Mouse (Mus musculus) liver, embryonic 16.5 days (tissue): ENCODE measurements around the gene Hist1h2be. TPM values are rescaled to one million over a fixed set of nuclear protein-coding genes. Genes with fewer than 3 reads are reported as not detected.
"Not testable (repeated sequence)": the region's sequence is repeated elsewhere in the genome, so short reads cannot be mapped to it uniquely, and the experiment has no call there.

Experiments
- ATAC-seq: fragments of 200-750 bp; cut with Nextera tagmentation; 2 replicates; pipeline ENCODE4 v1.8.0; 2017; ENCODE audit warnings: low read depth, mild to moderate bottlenecking, moderate number of reproducible peaks, moderate library complexity
- H3K27ac ChIP-seq: fragments of 300-500 bp; sonication (generic); 2 replicates; pipeline ENCODE4 v1.5.1; 2014; ENCODE audit warnings: mild to moderate bottlenecking, low read length
- H3K27me3 ChIP-seq: fragments of 300-500 bp; sonication (generic); 2 replicates; pipeline ENCODE4 v1.6.1; 2014; ENCODE audit warnings: low read depth, low read length, mixed read lengths; ENCODE audit not compliant: control insufficient read depth, insufficient read depth
- H3K36me3 ChIP-seq: fragments of 300-500 bp; sonication (generic); 2 replicates; pipeline ENCODE4 v1.6.1; 2014; ENCODE audit warnings: mild to moderate bottlenecking; ENCODE audit not compliant: control insufficient read depth, insufficient read depth
- H3K4me1 ChIP-seq: fragments of 300-500 bp; sonication (generic); 2 replicates; pipeline ENCODE4 v1.6.1; 2014; ENCODE audit warnings: low read depth, low read length, mixed read lengths; ENCODE audit not compliant: control insufficient read depth
- H3K4me2 ChIP-seq: fragments of 300-500 bp; sonication (generic); 2 replicates; pipeline ENCODE4 v1.6.1; 2014; ENCODE audit warnings: low read depth, low read length, mixed read lengths
- H3K4me3 ChIP-seq: fragments of 300-500 bp; sonication (generic); 2 replicates; pipeline ENCODE4 v1.5.1; 2014; ENCODE audit warnings: low read depth, mild to moderate bottlenecking, low read length
- H3K9ac ChIP-seq: fragments of 300-500 bp; sonication (generic); 2 replicates; pipeline ENCODE4 v1.6.1; 2014; ENCODE audit warnings: low read depth, low read length
- H3K9me3 ChIP-seq: fragments of 300-500 bp; sonication (generic); replicated peaks from 2 replicates; pipeline ENCODE4 v1.6.1; 2016; ENCODE audit warnings: low read length; ENCODE audit not compliant: control insufficient read depth
- WGBS: fragments of 180-500 bp; shearing (Covaris S2); extraction: QIAGEN DNeasy Blood & Tissue Kit; methylation state at CpG from one replicate; pipeline ENCODE4 v1.1.7; 2014; ENCODE audit not compliant: insufficient replicate concordance; 5-methylcytosine and 5-hydroxymethylcytosine counted together
- polyA plus RNA-seq: library from polyadenylated mRNA; unstranded; fragments of >200 nt; fragmentation: Nextera tagmentation; extraction: Ambion mirVana; gene quantifications from 2 replicates; pipeline ENCODE4 v1.2.1, GENCODE M21; 2015

The Hist1h2be gene
- polyA plus RNA-seq, 1 experiment from 2014 or later = 1.9 TPM

DNA sequence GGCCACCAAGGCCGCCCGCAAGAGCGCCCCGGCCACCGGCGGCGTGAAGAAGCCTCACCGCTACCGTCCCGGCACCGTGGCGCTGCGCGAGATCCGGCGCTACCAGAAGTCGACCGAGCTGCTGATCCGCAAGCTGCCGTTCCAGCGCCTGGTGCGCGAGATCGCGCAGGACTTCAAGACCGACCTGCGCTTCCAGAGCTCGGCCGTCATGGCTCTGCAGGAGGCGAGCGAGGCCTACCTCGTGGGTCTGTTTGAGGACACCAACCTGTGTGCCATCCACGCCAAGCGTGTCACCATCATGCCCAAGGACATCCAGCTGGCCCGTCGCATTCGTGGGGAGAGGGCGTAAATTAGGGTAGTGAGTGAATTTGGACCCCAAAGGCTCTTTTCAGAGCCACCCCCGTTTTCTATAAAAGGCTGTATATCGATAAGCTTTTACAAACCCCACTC, 45.0 kb downstream of the Hist1h2be start:
- peak overlapping the region; percentile 77 for H3K9ac ChIP-seq
- H3K9me3 ChIP-seq, H3K36me3 ChIP-seq, H3K27me3 ChIP-seq, ATAC-seq: not testable (repeated sequence)
- WGBS = under 1% methylated on average over 14 of the region's 40 CpGs
- H3K4me3 ChIP-seq = peak overlapping the region; percentile 64
- H3K4me1 ChIP-seq = peaks cover 15% of the 10 kb centered on the region
- peak overlapping the region; percentile 90 for H3K27ac ChIP-seq
- peak overlapping the region; percentile 70 for H3K4me2 ChIP-seq

DNA sequence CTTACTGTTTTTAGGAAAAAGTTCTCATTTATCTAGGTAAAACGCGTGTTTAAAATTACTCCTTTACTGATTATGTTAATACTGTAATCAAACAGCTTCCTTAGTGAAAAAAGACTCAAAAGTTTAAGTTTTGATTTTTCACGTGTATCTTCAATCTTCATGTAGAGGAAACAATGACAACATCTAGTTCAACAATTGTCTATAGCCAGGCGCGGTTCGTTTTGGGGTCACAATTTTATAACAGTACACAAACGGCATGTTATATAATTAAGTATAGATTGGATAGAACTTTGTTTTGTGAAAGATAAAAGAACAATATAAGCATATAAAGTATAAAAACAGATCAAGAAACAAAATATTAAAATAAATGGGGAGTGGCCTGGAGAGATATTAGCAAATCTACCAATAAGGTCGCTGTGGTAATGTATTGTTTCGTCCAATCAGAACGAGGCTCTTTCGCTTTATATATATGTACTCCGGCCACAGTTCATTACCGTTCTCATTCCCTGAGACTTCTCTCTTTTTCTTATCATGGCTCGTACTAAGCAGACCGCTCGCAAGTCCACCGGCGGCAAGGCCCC, 45.6 kb downstream of the Hist1h2be start, which contains the start of gene Hist1h3d:
Gene Hist1h3d, plus strand, starts transcription at position 493 of the 581 bp plus-strand sequence.
- Histone ChIP-seq H3K9ac (peak within 1 kb of the TSS; percentile 77), H3K27me3 (no peaks in the 10 kb centered on the region), H3K9me3 (no peaks in the 10 kb centered on the region), H3K4me1 (peaks cover 12% of the 10 kb centered on the region), H3K36me3 (no peaks in the 10 kb centered on the region), H3K27ac (peak within 1 kb of the TSS; percentile 96), H3K4me2 (peak within 1 kb of the TSS; percentile 70), H3K4me3 (peak within 1 kb of the TSS; percentile 64)
- ATAC-seq = peak; percentile 40
- WGBS = under 1% methylated on average over 18 of the region's 18 CpGs

DNA sequence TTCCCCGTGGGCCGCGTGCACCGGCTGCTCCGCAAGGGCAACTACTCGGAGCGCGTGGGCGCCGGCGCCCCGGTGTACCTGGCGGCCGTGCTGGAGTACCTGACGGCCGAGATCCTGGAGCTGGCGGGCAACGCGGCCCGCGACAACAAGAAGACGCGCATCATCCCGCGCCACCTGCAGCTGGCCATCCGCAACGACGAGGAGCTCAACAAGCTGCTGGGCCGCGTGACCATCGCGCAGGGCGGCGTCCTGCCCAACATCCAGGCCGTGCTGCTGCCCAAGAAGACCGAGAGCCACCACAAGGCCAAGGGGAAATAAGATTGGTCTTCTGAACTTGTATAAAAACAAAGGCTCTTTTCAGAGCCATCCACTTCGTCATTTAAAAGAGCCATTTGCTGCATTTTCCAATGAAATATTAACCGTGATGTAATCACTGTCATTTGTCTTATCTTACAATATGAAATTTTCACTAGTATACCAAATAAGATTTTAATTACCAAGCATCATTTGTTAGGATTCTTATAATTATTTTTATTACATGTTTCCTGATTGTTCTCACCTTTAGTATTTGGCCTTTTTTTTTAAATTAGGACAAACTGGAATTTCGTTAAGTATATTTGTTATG, 46.3 kb downstream of the Hist1h2be start:
- H3K4me1 ChIP-seq = peaks cover 17% of the 10 kb centered on the region
- ATAC-seq = not testable (repeated sequence)

DNA sequence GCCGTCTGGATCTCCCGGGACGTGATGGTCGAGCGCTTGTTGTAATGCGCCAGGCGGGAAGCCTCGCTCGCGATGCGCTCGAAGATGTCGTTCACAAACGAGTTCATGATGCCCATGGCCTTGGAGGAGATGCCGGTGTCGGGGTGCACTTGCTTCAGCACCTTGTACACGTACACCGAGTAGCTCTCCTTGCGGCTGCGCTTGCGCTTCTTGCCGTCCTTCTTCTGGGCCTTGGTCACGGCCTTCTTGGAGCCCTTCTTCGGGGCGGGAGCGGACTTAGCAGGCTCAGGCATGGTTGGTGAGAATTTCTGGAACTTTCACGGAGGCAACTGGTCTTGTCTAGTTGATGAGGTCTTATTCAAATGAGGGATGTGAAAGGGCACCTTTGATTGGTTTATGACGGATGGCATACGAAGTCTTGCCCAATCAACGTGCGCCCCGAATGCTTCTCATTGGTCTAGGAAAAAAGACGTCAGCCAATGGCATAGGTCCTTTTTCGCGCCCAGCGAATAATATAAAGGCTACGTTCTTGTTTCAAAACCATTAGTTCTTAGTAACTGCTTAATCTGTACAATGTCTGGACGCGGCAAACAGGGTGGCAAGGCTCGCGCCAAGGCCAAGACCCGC, 46.9 kb downstream of the Hist1h2be start, which contains the start of the genes Hist1h2bf and Hist1h2ad:
Gene Hist1h2bf, minus strand, starts transcription at position 299 of the 627 bp plus-strand sequence.
Gene Hist1h2ad, plus strand, starts transcription at position 484 of the 627 bp plus-strand sequence.
- Histone ChIP-seq H3K4me2 (peak within 1 kb of the TSS; percentile 79), H3K9ac (peak within 1 kb of the TSS; percentile 77), H3K27ac (peak within 1 kb of the TSS; percentile 98), H3K4me1 (peaks cover 18% of the 10 kb centered on the region), H3K4me3 (peak within 1 kb of the TSS; percentile 63)
- not testable (repeated sequence) for H3K9me3 ChIP-seq, H3K36me3 ChIP-seq, H3K27me3 ChIP-seq
- peak; percentile 77 for ATAC-seq
- WGBS = under 1% methylated on average over 34 of the region's 42 CpGs

More for the DNA sequence above, 46.3 kb downstream of the Hist1h2be start:
- Histone ChIP-seq H3K4me2 (peak overlapping the region; percentile 60), H3K4me3 (peak overlapping the region; percentile 55), H3K27ac (peak overlapping the region; percentile 98), H3K9ac (peak overlapping the region; percentile 67)
- not testable (repeated sequence) for H3K9me3 ChIP-seq, H3K27me3 ChIP-seq, H3K36me3 ChIP-seq
- WGBS = 0% methylated on average over 5 of the region's 39 CpGs

DNA sequence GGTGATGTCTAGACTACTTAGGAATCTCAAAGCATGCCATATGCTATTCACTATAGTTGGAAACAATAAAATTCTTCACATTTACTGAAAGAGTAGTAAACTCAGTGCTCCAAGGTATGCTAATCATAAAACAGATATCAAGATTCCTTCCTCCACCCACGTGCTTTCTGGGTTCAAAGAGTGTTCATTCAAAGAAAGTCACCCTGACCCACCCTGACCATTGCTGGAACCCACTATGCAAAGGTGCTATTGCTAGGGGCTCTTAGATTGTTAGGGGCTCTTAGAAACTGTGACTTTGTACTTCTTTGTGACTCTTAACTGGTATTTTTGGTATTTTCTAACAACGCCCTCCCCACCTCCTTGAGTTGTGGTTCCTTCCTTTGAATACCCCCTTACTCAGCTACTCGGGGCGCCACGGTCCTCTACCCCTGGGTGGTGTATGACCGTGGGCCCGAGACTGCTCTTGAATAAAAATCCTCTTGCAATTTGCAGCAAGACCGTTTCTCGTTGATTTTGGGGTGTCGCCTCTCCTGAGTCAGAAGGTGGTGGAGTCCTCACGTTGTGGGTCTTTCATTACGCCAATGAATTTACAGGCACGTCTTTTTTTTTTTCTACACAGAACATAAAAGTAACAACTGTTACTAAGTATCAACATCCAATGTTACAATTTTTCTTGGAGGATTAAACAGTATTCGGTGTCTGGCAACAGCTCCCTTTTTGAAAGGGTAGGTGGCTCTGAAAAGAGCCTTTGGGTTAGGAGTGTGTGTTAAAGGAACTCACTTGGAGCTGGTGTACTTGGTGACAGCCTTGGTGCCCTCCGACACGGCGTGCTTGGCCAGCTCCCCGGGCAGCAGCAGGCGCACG, 47.7 kb downstream of the Hist1h2be start:
- H3K27me3 ChIP-seq, H3K9me3 ChIP-seq, H3K36me3 ChIP-seq, ATAC-seq: not testable (repeated sequence)
- H3K27ac ChIP-seq = peak overlapping the region; percentile 98
- peak overlapping the region; percentile 63 for H3K4me3 ChIP-seq
- peaks cover 17% of the 10 kb centered on the region for H3K4me1 ChIP-seq
- peak overlapping the region; percentile 79 for H3K4me2 ChIP-seq
- H3K9ac ChIP-seq = peak overlapping the region; percentile 73
- WGBS = 4% methylated on average over 17 of the region's 20 CpGs

DNA sequence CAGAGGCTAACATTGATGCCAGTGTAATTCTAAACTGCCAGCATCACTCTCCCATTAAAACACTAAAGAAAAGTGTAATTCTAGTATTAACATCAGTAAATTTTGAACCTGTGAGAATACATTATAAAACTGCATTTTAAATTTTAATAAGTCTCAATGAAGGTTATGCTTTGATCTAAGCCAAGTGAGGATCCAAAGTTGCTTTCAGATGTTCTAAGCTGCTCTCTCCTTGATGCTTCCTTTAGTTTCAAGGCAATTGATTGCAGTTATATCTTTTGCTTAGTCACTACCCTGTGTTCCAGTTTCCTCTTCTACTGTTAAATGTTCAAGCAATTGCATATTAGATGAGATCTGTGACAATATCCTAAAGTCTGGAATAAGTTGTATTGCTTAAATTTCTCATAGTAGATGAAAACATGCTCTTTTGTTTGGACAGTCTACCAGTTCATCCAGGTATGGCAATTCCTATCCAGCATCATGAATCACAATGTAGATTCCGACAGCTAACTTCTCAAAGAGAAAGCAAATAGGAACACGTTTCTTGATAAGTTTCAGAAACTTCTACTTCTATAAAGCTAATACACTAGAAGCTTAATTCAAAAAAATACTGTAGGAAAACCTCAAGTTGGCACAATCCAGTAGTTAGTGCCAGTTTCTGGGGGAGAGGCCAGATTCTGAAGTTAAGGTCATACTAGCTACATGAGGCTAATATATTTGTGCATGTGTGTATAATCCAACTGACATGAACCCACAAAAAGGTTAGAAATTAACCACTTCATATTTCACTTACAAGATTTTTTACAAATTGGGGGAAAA, 48.5 kb downstream of the Hist1h2be start:
- Histone ChIP-seq H3K9ac (peak overlapping the region; percentile 73), H3K9me3 (no peaks in the 10 kb centered on the region), H3K36me3 (no peaks in the 10 kb centered on the region), H3K27me3 (no peaks in the 10 kb centered on the region), H3K4me1 (peaks cover 16% of the 10 kb centered on the region), H3K27ac (peak overlapping the region; percentile 98), H3K4me3 (peak overlapping the region; percentile 63), H3K4me2 (peak overlapping the region; percentile 79)
- WGBS = 20% methylated on average over 2 of the region's 2 CpGs
- ATAC-seq = no peak

DNA sequence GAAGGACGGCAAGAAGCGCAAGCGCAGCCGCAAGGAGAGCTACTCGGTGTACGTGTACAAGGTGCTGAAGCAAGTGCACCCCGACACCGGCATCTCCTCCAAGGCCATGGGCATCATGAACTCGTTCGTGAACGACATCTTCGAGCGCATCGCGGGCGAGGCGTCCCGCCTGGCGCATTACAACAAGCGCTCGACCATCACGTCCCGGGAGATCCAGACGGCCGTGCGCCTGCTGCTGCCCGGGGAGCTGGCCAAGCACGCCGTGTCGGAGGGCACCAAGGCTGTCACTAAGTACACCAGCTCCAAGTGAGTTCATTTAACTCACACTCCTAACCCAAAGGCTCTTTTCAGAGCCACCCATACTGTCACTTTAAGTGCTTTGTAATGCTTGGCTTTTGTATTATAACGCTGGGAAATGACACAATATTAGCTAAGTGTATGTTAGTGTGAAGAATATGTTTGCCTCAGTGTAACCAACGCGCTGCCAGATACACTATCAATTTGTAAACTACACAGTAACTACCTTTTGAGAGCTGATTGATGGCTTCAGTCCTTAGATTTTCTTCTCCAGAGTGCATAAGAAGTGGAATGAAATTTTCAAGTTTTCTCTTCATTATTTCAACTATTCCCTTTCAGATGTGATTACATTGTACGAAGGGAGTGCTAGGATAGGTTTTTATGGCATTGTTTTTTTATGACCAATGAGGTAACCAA, 49.3 kb downstream of the Hist1h2be start:
- ATAC-seq = peak; percentile 0; the same call in 1 of the 2 replicates
- 0% methylated on average over 9 of the region's 34 CpGs for WGBS
- Histone ChIP-seq H3K27ac (peak overlapping the region; percentile 98), H3K9ac (peak overlapping the region; percentile 73), H3K4me3 (peak overlapping the region; percentile 63), H3K4me2 (peak overlapping the region; percentile 79)
- H3K36me3 ChIP-seq, H3K9me3 ChIP-seq, H3K27me3 ChIP-seq, H3K4me1 ChIP-seq: not testable (repeated sequence)
